Mouse (Mus musculus) adrenal gland, postnatal 10 days (tissue): ENCODE data around the gene Rufy3. TPM values are rescaled to one million over a fixed set of nuclear protein-coding genes. Genes with fewer than 3 reads are reported as not detected.

Source experiments
- DNase-seq: peaks from one replicate; pipeline ENCODE4 v3.0.0; 2021; ENCODE audit warnings: mixed read lengths
- total RNA-seq, 2 experiments: library from RNA; stranded (reverse); gene quantifications; 2 replicates each; pipeline ENCODE4 v1.2.3; 2021

Gene Rufy3
- total RNA-seq, 2 experiments from 2014 or later, result 20.7 to 32.5 TPM

DNA sequence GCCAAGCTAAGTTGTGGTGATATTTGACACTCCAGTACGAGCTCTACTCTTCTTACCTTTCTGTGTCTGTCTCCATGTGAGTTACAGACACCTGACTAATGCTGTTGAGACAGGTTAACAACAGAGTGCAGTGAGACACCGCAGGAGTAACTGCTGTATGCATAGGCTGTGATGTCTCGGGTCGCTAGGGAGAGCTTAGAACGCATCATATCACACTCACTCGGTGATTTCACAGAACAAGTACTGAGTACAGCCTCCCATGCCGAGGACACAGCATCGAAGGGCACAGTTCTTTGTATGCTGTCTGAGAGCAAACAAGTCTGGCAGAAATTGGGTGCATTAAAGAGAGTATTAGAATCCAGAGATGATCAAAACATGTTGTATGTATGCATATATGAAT is 65.1 kb downstream of the Rufy3 start:
- no peak for DNase-seq

DNA sequence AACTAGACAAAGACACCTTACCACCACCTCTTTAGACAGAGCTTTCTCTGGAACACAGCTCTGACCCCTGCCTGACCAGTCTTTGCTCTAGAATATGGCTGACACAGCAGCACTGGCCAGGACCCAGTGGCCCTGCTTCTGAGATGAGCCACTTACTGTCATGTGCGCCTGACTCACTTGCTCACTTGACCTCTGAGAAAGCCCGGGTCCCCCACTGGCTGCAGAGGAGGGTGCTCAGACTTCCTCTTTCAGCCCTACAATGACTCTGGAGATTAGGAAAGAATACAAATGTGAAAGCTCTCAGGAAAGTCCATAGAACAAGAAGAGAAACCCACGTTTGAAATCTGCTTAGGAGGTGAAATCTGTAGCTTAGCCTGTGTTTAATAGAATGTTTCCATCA is 66.0 kb downstream of the Rufy3 start:
- DNase-seq, result peak; percentile 62

DNA sequence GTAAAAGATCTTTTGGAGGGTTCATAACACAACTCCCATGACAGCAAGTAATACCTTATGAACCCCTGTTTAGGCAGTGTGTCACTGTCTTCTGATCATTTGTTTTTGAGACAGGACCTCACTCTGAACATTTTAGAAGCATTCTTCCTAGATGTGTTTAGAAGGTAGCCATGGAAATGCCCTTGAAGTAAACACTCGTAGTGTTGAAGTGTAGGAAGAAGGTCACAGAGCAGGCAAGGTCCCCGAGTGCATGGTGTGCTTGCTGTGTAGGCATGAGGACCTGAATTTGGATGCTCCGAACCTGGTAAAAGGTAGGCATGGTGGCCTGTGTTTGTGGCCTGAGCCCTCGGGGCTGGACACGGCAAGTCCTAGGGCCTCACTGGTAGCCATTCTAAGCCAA is 66.7 kb downstream of the Rufy3 start:
- DNase-seq, result no peak

DNA sequence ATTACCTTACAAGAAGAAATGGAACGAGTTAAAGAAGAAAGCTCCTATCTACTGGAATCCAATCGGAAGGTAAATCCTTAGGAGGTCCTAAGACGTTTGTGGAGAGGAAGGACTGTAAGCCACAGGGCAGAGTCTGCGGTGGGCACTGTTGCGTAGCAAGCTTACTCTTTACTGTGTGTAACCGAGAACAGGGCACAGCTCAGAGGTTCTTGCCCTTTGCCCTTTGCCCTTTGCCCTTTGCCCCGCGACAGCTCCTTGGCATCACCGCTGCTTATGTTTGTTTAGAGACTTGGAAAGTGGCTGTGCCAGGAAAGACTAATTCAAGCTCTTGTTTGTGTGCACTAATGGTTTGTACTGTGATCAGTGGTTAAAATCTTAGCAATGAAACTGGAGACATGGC is 67.6 kb downstream of the Rufy3 start:
- no peak for DNase-seq

DNA sequence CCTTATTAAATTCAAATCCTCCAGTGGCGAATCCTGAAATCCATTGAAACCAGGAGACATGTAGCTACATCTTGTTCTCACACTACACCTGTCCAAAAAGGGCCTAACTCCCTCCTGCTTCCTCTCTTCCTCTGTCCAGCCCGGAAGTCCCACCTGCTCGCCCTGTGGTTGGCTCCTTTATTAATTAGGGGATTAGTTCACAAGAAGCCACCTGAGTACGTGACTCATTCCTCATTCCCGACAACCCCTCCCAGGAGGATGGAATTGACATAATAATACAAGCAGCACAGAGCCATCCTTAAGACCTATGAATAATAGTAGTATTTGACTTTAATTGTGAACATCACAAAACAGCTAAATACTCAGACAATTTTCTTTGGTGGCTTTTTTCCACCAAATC is 69.2 kb downstream of the Rufy3 start:
- DNase-seq, result no peak

DNA sequence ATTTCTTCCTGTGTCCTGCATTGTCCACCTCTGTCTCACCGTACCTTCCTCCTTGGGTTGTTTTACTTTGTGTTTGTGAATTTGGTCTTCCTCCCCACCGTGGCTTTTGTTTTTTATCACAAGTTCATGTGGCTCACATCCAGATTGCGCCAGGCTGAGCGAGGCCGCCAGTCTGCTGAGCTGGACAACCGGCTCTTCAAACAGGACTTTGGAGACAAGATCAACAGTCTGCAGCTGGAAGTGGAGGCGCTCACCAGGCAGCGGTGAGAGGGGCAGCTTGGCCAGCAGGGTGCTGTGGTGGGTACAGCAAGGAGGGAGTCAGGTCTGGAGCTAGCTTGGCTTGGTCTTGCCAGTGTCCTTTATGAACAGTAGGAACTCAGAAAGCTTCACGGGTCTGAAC is 77.9 kb downstream of the Rufy3 start:
- peak; percentile 71 for DNase-seq

DNA sequence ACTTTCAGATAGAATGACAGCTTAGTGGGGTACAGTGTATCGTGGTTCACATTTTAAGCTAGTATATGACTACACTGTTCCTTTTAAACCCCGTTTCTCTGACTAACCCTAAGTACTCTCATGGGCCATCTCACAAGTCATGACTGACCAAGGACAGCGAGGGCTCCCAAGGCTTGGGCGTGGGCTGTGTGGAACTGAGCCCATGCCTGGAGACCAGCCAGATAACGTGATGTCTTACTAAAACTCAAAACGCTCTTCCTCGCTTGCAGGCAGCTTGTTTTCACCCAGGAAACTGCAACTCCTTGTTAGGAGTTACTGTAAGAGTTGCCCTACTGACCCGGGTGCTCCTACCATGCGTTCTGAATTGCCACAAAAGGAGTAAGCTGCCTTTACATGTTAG is 78.7 kb downstream of the Rufy3 start:
- peak; percentile 84 for DNase-seq

DNA sequence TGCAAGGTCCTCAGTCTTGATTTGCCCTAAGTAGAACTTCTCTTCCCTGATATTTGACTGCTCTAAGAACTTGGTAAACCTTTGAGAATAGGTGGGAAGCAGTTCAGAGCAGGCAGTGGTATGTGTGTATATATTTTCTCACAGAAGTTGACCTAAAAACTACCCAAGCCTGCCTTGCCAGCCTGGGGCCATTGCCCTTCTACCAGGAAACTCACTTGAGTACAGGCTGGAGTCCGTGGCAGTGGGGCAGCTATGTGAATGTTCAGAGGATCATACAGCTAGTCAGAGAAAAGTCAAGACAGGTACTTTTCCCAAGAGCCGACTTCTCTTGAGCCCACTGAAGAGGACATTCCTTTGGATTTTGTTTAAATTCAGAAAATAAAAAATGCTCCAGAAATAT is 80.1 kb downstream of the Rufy3 start:
- no peak for DNase-seq

DNA sequence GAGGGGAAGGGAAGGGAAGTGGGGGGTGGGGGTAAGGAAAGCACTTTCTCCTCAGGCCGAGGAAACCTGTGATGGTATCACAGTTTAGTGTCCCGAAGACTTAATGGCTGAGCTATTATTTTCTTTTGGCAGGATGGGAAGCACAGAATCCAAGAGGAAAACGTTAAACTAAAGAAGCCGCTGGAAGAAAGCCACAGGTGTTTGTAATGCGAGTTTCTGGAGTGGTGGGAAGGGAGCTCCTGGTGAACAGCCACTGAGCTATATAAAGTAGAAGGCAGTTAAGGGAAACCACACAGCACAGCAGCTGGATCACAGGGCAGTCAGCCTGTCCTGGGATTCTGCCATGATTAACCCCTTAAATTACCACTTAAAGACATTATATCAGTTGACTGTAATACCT is 80.6 kb downstream of the Rufy3 start:
- no peak for DNase-seq

DNA sequence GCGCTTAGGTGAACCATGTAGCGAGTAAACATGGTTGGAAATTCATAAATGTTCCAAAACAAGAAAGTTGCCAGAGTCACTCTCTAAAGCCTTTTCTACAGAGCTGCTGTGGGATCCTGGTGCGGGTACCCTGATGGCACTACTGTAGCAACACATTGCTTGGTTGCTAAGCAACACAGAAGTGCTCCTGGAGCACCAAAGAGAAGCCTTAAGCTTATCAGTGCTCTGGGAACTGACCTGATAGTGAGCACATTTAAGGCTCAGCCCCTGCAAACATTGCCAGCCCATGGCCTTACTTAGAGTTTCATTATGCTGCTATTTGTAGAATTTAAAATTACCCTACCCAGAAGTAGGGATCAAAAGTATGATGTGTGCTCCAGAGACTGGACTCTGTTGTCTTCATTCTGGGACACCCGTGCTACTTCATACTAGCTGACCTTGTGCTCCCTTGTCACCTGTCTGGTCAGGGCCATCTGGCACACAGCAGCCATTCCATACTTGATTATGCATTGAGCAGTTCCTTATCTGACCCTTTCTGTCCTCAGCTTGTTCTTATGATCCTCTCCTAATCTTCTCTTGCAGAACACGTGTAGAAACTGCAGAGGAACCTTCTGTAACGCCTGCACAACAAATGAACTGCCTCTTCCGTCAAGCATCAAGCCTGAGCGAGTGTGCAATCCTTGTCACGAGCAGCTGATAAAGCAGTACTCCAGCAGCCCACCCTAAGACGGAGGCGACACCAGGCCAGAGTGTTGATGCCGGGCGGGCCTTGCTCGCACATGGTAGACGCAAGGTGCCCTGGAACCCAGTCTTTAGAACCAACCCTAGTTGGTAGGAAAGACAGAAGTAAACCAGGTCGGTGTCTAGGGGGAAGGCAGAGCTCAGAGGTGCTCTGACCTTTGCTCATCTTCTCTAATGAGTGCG is 84.7 kb downstream of the Rufy3 start:
- DNase-seq, result no peak

DNA sequence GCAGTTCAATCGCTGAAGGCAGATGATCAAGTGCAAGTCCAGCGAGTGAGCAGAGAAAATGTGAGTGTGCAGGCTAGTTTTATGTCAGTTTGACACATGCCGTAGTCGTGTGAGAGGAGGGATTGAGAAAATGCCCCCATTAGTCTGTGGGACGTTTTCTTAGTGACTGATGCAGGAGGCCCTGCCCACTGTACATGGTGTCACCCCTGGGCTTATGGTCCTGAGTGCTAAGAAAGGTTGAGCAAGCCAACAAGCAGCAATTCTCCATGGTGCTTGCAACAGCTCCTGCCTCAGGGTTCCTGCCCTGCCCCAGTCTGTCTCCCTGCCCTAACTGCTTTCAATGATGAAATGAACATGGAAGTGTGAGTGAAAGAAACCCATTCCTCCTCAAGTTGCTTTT is 87.7 kb downstream of the Rufy3 start:
- no peak for DNase-seq

DNA sequence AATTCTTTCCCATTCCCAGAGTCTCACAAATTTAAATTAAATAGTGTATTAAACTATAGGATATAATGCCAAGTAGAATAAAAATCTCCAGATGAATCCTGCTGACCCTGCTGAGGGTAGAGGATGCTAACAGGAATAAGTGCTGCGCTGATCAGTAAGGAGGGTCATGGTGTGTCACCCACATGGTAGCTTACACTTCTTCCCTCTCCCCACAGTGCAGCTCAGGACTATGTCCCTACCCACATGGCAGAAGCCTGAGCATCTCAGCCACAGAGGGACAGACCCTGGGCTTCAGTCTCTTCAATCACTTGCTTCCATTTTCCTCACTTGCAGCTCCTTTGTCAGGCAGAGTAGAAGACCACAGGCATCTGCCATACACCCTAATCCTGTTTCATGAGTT is 93.0 kb downstream of the Rufy3 start:
- no peak for DNase-seq

DNA sequence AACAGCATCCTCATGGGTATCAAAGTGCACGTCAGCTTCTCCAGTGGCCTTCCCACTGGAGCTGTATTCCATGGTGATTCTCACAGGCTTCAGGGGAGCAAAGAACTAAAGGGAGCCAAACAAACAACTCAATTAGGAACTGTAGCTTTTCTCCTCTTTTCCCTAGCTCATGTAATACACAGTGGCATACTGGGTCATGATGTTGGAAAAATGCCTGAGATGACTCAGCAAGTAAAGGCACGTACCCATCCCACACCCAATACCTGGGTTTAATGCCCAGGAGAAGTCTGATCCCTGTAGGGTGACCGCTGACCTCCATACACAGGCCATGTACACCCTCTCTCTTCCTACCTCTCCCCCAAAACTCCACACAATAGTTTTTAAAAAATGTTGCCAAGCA is 98.3 kb downstream of the Rufy3 start:
- no peak for DNase-seq

DNA sequence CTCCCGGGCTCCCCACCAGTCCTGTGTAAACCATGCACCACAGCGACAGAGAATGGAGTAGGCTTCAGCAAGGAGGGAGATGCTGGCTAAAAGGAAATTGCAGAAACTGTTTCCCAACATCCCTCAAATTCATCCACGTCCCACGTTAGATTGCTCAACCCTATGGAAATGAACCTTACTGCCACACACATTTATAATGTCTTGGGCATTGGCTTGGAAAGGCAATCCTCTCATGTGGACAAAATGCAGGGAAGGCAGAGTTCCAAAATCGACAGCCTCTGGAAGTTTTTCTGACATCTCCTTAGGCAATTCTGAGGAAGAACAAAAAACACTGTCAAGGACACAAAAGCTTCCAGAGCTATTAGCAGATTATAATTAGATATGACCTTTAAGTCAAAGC is 99.0 kb downstream of the Rufy3 start:
- peak; percentile 43 for DNase-seq

DNA sequence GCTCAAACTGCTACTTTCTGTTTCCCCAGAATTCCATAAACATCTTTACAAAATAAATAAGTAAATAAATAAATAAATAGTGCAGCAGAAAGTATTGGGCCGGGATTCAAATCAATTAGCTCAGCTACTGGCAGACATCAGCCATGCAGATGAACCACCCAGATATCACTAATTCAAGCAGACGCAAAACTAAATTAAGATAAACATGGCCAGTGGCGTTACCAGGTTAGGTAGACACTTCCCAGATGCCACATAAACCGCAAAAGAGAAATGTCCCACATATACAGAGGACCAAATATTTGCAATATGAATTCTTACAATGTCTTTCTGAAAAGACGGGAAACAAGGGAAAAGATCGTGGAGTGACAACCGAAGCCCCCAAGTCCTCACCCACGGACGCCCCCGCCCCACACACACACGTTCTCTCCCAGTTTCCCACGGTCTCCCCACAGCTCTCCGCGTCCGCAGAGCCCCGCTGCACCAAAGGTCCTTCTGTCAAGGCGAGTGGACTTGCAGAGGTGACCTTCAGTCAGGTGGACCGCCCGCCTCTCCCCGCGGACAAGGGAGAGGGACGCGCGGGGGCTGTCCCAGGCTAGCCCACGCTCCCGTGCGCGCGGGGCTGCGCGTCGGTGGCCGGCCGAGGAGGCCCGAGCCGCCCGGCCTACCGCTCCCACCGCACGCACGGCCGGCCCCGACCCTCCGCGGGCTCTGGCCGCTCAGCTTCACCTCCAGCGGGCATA is 110.0 kb downstream of the Rufy3 start:
- DNase-seq, result peak; percentile 61

DNA sequence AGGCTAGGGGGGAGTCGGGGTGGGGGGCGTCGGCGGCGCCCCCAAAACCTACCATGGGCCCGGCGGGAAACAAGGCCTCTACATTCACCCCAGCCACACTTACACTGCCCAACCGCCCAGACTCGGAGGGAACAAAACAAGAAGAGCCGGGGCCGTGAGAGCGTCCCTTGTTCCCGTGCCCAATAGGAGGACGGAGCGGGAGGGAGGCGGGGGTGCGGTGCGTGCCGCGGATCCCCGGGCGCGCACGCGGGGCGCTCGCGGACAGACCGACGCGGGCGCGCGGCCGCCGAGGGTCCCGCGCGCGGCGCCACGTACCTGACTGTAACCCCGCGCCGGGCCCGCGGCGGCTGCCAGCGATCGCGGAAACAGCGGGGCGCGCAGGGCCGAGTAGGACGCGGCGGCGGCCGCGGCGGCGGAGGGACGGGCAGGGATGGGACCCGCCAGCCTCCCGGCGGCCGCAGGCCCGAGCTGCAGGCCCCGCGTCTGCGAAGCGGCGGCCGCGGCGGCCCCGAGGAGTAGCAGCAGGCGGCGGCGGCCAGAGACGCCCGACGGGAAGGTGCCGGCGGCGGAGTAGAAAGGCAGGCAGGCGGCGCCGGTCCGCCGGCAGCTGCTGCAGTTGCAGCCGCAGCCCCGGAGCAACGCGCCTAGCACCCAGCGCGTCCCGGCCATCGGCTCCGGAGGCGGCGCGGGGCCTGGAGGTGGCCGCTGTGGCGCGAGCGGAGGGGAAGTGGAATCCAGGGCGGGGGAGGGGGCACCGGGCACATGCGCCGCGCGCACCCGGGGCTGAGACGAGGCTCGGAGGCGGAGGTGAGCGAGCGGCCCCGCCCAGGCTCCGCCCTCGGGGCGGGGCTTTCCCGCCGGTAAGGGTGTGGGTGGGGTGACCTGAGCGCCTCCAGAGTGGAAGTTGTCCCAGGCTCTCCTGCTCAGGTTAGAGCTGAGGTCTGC is 110.9 kb downstream of the Rufy3 start, which contains the start of gene Grsf1:
TSS of gene Grsf1 (minus strand) at position 729 of the 945 bp plus-strand sequence.
- DNase-seq, result peak; percentile 97

DNA sequence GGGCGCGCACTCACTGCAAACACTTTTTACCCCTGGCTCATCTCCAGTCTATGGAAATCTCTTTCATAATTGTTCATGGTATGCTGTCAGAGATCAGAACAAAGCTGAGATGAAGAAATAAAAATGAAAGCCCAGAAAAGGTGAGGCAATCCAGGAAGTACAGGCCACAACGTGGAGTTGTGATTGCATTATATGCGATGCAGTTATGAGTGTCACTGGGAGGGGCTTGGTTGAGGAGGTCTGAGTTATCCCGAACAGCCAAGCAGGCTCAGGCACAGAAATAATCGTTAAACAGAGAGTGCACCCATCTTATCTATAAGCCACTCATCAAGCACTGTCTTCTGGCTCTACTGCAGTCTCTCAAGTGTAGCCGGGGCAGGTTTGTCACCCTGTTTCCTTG is 114.1 kb downstream of the Rufy3 start:
- DNase-seq, result no peak

DNA sequence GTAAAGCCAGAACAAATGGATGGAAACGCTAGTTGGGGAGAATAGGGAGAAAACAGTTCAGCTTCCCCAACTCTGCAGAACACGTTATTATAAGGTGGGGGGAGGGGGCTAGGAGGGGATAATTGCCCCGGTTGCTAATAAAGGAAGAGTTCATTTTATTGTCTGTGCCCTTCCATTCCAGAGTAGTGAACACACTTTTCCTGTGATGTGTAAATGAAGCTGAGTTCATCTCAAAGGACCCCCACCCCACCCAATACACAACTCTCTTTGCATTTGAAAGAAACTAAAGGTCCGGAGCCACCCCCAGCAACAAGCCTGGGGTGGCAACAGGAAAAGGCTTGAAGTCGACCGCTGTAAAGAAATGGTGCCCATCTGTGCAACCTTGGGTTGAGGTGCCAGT is 114.5 kb downstream of the Rufy3 start:
- no peak for DNase-seq

DNA sequence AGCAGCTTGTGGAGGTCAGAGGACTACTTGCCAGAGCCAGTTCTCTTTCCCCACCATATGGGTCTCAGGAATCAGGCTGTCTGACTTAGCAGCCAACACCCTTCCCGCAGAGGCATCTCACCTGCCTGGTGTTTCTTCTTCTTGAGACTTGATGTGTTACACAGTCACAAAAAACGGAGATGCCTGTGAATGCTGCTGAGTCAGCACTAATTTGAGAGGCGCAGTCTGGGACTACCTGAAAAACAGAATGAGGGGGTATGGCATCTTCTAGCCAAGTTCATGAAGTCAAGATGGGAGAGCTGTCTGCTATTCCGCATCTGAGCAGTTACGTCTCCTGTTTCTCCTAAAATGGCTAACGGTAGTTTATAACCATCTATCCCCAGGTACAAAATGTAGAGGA is 115.7 kb downstream of the Rufy3 start:
- DNase-seq, result no peak

DNA sequence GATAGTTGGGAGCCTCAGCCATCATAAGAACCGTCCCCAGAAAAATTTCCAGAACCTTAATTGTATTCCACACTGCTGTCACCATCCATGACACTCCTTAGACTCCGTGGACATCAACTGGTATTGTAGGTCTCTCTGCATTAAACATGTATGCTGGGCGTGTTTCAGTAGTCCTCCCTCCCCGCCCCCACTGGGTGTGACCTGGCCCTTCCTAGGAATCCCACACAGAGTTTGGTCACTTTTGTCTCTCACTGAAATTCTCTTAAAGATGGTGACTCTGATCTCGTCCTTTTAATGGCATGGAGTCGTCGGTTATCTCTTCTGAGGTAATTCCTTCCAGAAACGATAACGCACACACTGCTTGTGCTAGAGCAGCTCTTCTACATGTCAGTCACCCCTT is 118.9 kb downstream of the Rufy3 start:
- no peak for DNase-seq

DNA sequence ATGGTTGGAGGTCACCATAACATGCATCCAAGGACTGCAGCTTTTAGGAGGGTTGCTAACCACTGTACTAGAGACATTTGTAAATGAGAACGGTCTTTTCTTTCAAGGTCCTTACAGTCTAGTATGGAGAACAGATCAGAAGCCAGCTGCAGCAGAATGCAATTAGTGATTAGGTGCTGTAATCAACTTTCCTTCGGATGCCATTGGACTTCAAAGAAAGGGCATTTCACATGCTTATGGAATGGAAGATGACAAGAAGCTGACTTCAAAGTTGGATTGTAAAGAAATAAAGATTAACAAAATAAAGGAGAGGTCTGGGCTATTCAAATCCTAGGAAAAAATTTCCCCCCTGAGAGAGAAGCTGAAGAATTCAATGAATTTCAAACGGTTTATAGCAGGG is 119.4 kb downstream of the Rufy3 start:
- no peak for DNase-seq

DNA sequence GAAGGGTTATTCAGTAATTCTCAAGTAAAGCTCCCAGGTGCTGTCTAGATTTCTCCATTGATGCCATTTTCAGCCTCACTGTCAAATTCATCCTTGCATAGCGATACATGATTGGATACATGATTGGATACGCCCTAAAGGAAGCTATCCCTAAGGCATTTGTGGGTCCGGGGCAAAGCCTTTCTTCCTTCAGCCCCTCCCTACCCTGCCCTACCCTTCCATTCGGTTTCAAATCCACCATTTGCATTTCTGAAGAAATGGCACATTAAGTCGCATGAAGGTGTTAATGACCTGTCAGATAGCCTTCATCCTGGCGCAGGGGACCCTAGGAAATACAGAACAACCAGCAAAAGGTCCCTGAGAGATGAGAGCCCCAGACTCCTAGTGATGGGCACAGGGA is 120.5 kb downstream of the Rufy3 start:
- DNase-seq, result no peak
